Mouse (Mus musculus) hindbrain, postnatal 0 days (tissue): ENCODE data around the gene Tjp3. TPM values are rescaled to one million over a fixed set of nuclear protein-coding genes. Genes with fewer than 3 reads are reported as not detected.

ENCODE experiments used
- ATAC-seq: fragments of 200-750 bp; cut with Nextera tagmentation; 2 replicates; pipeline ENCODE4 v1.8.0; 2017; ENCODE audit warnings: mild to moderate bottlenecking, moderate TSS enrichment, moderate library complexity
- DNase-seq: peaks from one replicate; pipeline ENCODE4 v3.0.0-alpha.2; 2015; ENCODE audit warnings: low spot score
- H3K27ac ChIP-seq: fragments of 300-500 bp; sonication (generic); 2 replicates; pipeline ENCODE4 v1.5.1; 2014; ENCODE audit warnings: mild to moderate bottlenecking
- H3K27me3 ChIP-seq: fragments of 300-500 bp; sonication (generic); 2 replicates; pipeline ENCODE4 v1.6.1; 2014; ENCODE audit warnings: low read length, mixed read lengths; ENCODE audit not compliant: insufficient read depth
- H3K36me3 ChIP-seq: fragments of 300-500 bp; sonication (generic); 2 replicates; pipeline ENCODE4 v1.6.1; 2014; ENCODE audit warnings: low read length, mixed read lengths; ENCODE audit not compliant: insufficient read depth
- H3K4me1 ChIP-seq: fragments of 300-500 bp; sonication (generic); 2 replicates; pipeline ENCODE4 v1.6.1; 2014; ENCODE audit warnings: antibody characterized with exemption, low read length, mixed read lengths; ENCODE audit not compliant: insufficient read depth
- H3K4me2 ChIP-seq: fragments of 300-500 bp; sonication (generic); 2 replicates; pipeline ENCODE4 v1.6.1; 2014; ENCODE audit warnings: low read depth, mild to moderate bottlenecking, low read length, moderate library complexity, mixed read lengths
- H3K4me3 ChIP-seq: fragments of 300-500 bp; sonication (generic); 2 replicates; pipeline ENCODE4 v1.5.1; 2014; ENCODE audit warnings: low read length
- H3K9ac ChIP-seq: fragments of 300-500 bp; sonication (generic); replicated peaks from 2 replicates; pipeline ENCODE4 v1.6.1; 2014; ENCODE audit warnings: mild to moderate bottlenecking, low read length, moderate library complexity, mixed read lengths
- H3K9me3 ChIP-seq: fragments of 300-500 bp; sonication (generic); 2 replicates; pipeline ENCODE4 v1.6.1; 2016; ENCODE audit warnings: low read length, mixed read lengths
- CTCF ChIP-seq: IDR thresholded peaks from 2 replicates; pipeline ENCODE4 v1.5.1; 2016; ENCODE audit warnings: antibody characterized with exemption, control low read depth, low read depth
- WGBS: fragments of 180-500 bp; shearing (Covaris S2); extraction: QIAGEN DNeasy Blood & Tissue Kit; methylation state at CpG from one replicate; pipeline ENCODE4 v1.1.7; 2014; 5-methylcytosine and 5-hydroxymethylcytosine counted together
- polyA plus RNA-seq: library from polyadenylated mRNA; unstranded; fragments of >200 nt; fragmentation: Nextera tagmentation; extraction: Ambion mirVana; gene quantifications from 2 replicates; pipeline ENCODE4 v1.2.1, GENCODE M21; 2015
- total RNA-seq: library from RNA; depleted of rRNA; stranded (reverse); fragments of >200 nt; gene quantifications from 2 replicates; pipeline ENCODE4 v1.2.3, GENCODE M21; 2014

The Tjp3 gene
- total and polyA plus RNA-seq, 2 experiments from 2014 or later, result 3.9 to 6.0 TPM

- H3K36me3 ChIP-seq, result peaks cover 49% of the 10 kb centered on the region
- DNase-seq (peak; percentile 23), ATAC-seq (no peak)
- no peaks in the 10 kb centered on the region for H3K9me3 ChIP-seq
- H3K4me1 ChIP-seq, result peaks cover 11% of the 10 kb centered on the region; the same call in 1 of the 2 replicates
- H3K4me3 ChIP-seq, result peak overlapping the region; percentile 97
- H3K9ac ChIP-seq, result peak overlapping the region; percentile 48
- peak overlapping the region; percentile 93 for H3K27ac ChIP-seq
- TF ChIP-seq CTCF, result peak; percentile 52
- peak overlapping the region; percentile 85 for H3K4me2 ChIP-seq
- WGBS, result 33% methylated on average over 8 of the region's 8 CpGs
- H3K27me3 ChIP-seq, result no peaks in the 10 kb centered on the region
Observed at GRCm38 (mm10) chr10:81319330-81319699, 27.9 kb upstream of the Tjp3 start.

- Histone ChIP-seq H3K4me1 (peaks cover 11% of the 10 kb centered on the region; the same call in 1 of the 2 replicates), H3K9me3 (no peaks in the 10 kb centered on the region), H3K4me2 (peak overlapping the region; percentile 85), H3K27ac (no peak overlapping the region), H3K4me3 (no peak overlapping the region), H3K27me3 (no peaks in the 10 kb centered on the region), H3K36me3 (peaks cover 46% of the 10 kb centered on the region), H3K9ac (no peak overlapping the region)
- no peak for TF ChIP-seq CTCF
- 86% methylated on average over 13 of the region's 13 CpGs for WGBS
- no peak for ATAC-seq
- no peak for DNase-seq
Observed at GRCm38 (mm10) chr10:81318589-81319329, 27.4 kb upstream of the Tjp3 start.

GRCm38 (mm10) chr10:81317273-81317672, 25.9 kb upstream of the Tjp3 start:
- Histone ChIP-seq H3K4me3 (no peak overlapping the region), H3K4me2 (no peak overlapping the region), H3K4me1 (peaks cover 11% of the 10 kb centered on the region; the same call in 1 of the 2 replicates), H3K27ac (no peak overlapping the region), H3K27me3 (no peaks in the 10 kb centered on the region), H3K36me3 (peaks cover 45% of the 10 kb centered on the region), H3K9ac (no peak overlapping the region), H3K9me3 (no peaks in the 10 kb centered on the region)
- TF ChIP-seq CTCF, result no peak
- WGBS, result 23% methylated on average over 19 of the region's 20 CpGs
- DNase-seq (no peak), ATAC-seq (no peak)

GRCm38 (mm10) chr10:81316338-81317060, 25.1 kb upstream of the Tjp3 start:
- Histone ChIP-seq H3K4me2 (no peak overlapping the region), H3K4me1 (peaks cover 5% of the 10 kb centered on the region; the same call in 1 of the 2 replicates), H3K9ac (no peak overlapping the region), H3K36me3 (peaks cover 53% of the 10 kb centered on the region), H3K27ac (no peak overlapping the region), H3K4me3 (no peak overlapping the region), H3K27me3 (no peaks in the 10 kb centered on the region), H3K9me3 (no peaks in the 10 kb centered on the region)
- TF ChIP-seq CTCF, result peak; percentile 63
- WGBS, result 44% methylated on average over 15 of the region's 16 CpGs
- DNase-seq (peak; percentile 50), ATAC-seq (no peak)

GRCm38 (mm10) chr10:81315587-81315986, 24.2 kb upstream of the Tjp3 start:
- H3K27me3 ChIP-seq, result no peaks in the 10 kb centered on the region
- WGBS, result 90% methylated on average over 16 of the region's 16 CpGs
- DNase-seq (no peak), ATAC-seq (no peak)
- H3K27ac ChIP-seq, result no peak overlapping the region
- H3K4me3 ChIP-seq, result no peak overlapping the region
- H3K36me3 ChIP-seq, result peaks cover 62% of the 10 kb centered on the region
- no peak for TF ChIP-seq CTCF
- H3K4me2 ChIP-seq, result no peak overlapping the region
- H3K9ac ChIP-seq, result no peak overlapping the region
- H3K9me3 ChIP-seq, result no peaks in the 10 kb centered on the region
- H3K4me1 ChIP-seq, result peaks cover 5% of the 10 kb centered on the region; the same call in 1 of the 2 replicates

GRCm38 (mm10) chr10:81314201-81314600, 22.8 kb upstream of the Tjp3 start:
- H3K4me1 ChIP-seq, result no peaks in the 10 kb centered on the region
- 77% methylated on average over 7 of the region's 7 CpGs for WGBS
- DNase-seq (no peak), ATAC-seq (no peak)
- no peaks in the 10 kb centered on the region for H3K27me3 ChIP-seq
- H3K9me3 ChIP-seq, result no peaks in the 10 kb centered on the region
- no peak overlapping the region for H3K27ac ChIP-seq
- H3K9ac ChIP-seq, result no peak overlapping the region
- TF ChIP-seq CTCF, result no peak
- H3K4me2 ChIP-seq, result no peak overlapping the region
- peaks cover 74% of the 10 kb centered on the region for H3K36me3 ChIP-seq
- H3K4me3 ChIP-seq, result no peak overlapping the region
